Mouse (Mus musculus) heart, embryonic 10.5 days (tissue): ENCODE results near the gene Etnk1. TPM values are rescaled to one million over a fixed set of nuclear protein-coding genes. Genes with fewer than 3 reads are reported as not detected.
A peak's percentile ranks its signal among the peaks of the same experiment; 100 is the strongest.

ENCODE experiments used
- DNase-seq: peaks from one replicate; pipeline ENCODE4 v3.0.0-alpha.2; 2017; ENCODE audit warnings: low spot score
- H3K27ac ChIP-seq: fragments of 300-500 bp; sonication (generic); 2 replicates; pipeline ENCODE4 v1.5.1; 2016; ENCODE audit warnings: mild to moderate bottlenecking
- H3K27me3 ChIP-seq: fragments of 300-500 bp; sonication (generic); 2 replicates; pipeline ENCODE4 v1.6.1; 2016; ENCODE audit warnings: mild to moderate bottlenecking; ENCODE audit not compliant: poor library complexity, insufficient read depth, severe bottlenecking
- H3K36me3 ChIP-seq: fragments of 300-500 bp; sonication (generic); 2 replicates; pipeline ENCODE4 v1.6.1; 2016; ENCODE audit warnings: mild to moderate bottlenecking, moderate library complexity
- H3K4me1 ChIP-seq: fragments of 300-500 bp; sonication (generic); 2 replicates; pipeline ENCODE4 v1.6.1; 2016; ENCODE audit warnings: mild to moderate bottlenecking
- H3K4me3 ChIP-seq: fragments of 300-500 bp; sonication (generic); 2 replicates; pipeline ENCODE4 v1.5.1; 2016; ENCODE audit warnings: mild to moderate bottlenecking, moderate library complexity
- H3K9me3 ChIP-seq: fragments of 300-500 bp; sonication (generic); 2 replicates; pipeline ENCODE4 v1.6.1; 2016; ENCODE audit warnings: mild to moderate bottlenecking, moderate library complexity
- WGBS: fragments of 180-500 bp; shearing (Covaris S2); methylation state at CpG from one replicate; pipeline ENCODE4 v1.1.7; 2016; 5-methylcytosine and 5-hydroxymethylcytosine counted together
- polyA plus RNA-seq: library from polyadenylated mRNA; unstranded; fragments of >200 nt; fragmentation: Nextera tagmentation; extraction: Ambion mirVana; gene quantifications from 2 replicates; pipeline ENCODE4 v1.2.1, GENCODE M21; 2016

The Etnk1 gene
- polyA plus RNA-seq, result 16.2 and 18.1 TPM in 2 replicates

GRCm38 (mm10) chr6:143166452-143167357, at the start of gene Etnk1:
Gene Etnk1, plus strand, starts transcription at chr6:143167221.
- DNase-seq, result peak; percentile 95
- under 1% methylated on average over 73 of the region's 81 CpGs for WGBS
- Histone ChIP-seq H3K9me3 (no peaks in the 10 kb centered on the region), H3K4me3 (peak within 1 kb of the TSS; percentile 96), H3K4me1 (peaks cover 29% of the 10 kb centered on the region), H3K27ac (peak within 1 kb of the TSS; percentile 96), H3K36me3 (peaks cover 10% of the 10 kb centered on the region; the same call in 1 of the 2 replicates), H3K27me3 (no peaks in the 10 kb centered on the region)

GRCm38 (mm10) chr6:143119325-143119724, 47.7 kb upstream of the Etnk1 start:
- no peak overlapping the region for H3K27ac ChIP-seq
- no peaks in the 10 kb centered on the region for H3K36me3 ChIP-seq
- WGBS, result 86% methylated on average over 6 of the region's 6 CpGs
- peaks cover 8% of the 10 kb centered on the region; the same call in 1 of the 2 replicates for H3K4me1 ChIP-seq
- DNase-seq, result no peak
- H3K27me3 ChIP-seq, result 0 out of 2 replicates have a peak, but pooled peaks cover 5% of the 10 kb centered on the region
- no peak overlapping the region for H3K4me3 ChIP-seq
- H3K9me3 ChIP-seq, result no peaks in the 10 kb centered on the region

GRCm38 (mm10) chr6:143125721-143126120, 41.3 kb upstream of the Etnk1 start:
- H3K9me3 ChIP-seq, result no peaks in the 10 kb centered on the region
- no peaks in the 10 kb centered on the region for H3K4me1 ChIP-seq
- H3K27ac ChIP-seq, result no peak overlapping the region
- no peaks in the 10 kb centered on the region for H3K27me3 ChIP-seq
- H3K4me3 ChIP-seq, result no peak overlapping the region
- DNase-seq, result no peak
- no peaks in the 10 kb centered on the region for H3K36me3 ChIP-seq

- H3K36me3 ChIP-seq, result no peaks in the 10 kb centered on the region
- WGBS, result 90% methylated on average over 7 of the region's 7 CpGs
- no peaks in the 10 kb centered on the region for H3K9me3 ChIP-seq
- DNase-seq, result no peak
- no peaks in the 10 kb centered on the region for H3K4me1 ChIP-seq
- no peak overlapping the region for H3K27ac ChIP-seq
- no peaks in the 10 kb centered on the region for H3K27me3 ChIP-seq
- no peak overlapping the region for H3K4me3 ChIP-seq
Measured at GRCm38 (mm10) chr6:143129466-143129865, 37.6 kb upstream of the Etnk1 start.

GRCm38 (mm10) chr6:143129952-143130351, 37.1 kb upstream of the Etnk1 start:
- WGBS, result 73% methylated on average over 3 of the region's 3 CpGs
- DNase-seq, result no peak
- H3K27ac ChIP-seq, result no peak overlapping the region
- H3K4me1 ChIP-seq, result no peaks in the 10 kb centered on the region
- no peaks in the 10 kb centered on the region for H3K27me3 ChIP-seq
- no peak overlapping the region for H3K4me3 ChIP-seq
- no peaks in the 10 kb centered on the region for H3K36me3 ChIP-seq
- no peaks in the 10 kb centered on the region for H3K9me3 ChIP-seq

- no peak overlapping the region for H3K27ac ChIP-seq
- no peak overlapping the region for H3K4me3 ChIP-seq
- DNase-seq, result no peak
- H3K36me3 ChIP-seq, result no peaks in the 10 kb centered on the region
- no peaks in the 10 kb centered on the region for H3K9me3 ChIP-seq
- 75% methylated on average over 4 of the region's 4 CpGs for WGBS
- H3K27me3 ChIP-seq, result no peaks in the 10 kb centered on the region
- no peaks in the 10 kb centered on the region for H3K4me1 ChIP-seq
Measured at GRCm38 (mm10) chr6:143130411-143130810, 36.6 kb upstream of the Etnk1 start.

GRCm38 (mm10) chr6:143131895-143132652, 34.9 kb upstream of the Etnk1 start:
- no peak overlapping the region for H3K4me3 ChIP-seq
- no peak overlapping the region for H3K27ac ChIP-seq
- no peak for DNase-seq
- whole genome bisulfite sequencing, result 78% methylated on average over 6 of the region's 6 CpGs
- no peaks in the 10 kb centered on the region for H3K36me3 ChIP-seq
- no peaks in the 10 kb centered on the region for H3K9me3 ChIP-seq
- peaks cover 1% of the 10 kb centered on the region; the same call in 1 of the 2 replicates for H3K4me1 ChIP-seq
- no peaks in the 10 kb centered on the region for H3K27me3 ChIP-seq

GRCm38 (mm10) chr6:143133150-143133549, 33.9 kb upstream of the Etnk1 start:
- 87% methylated on average over 2 of the region's 2 CpGs for WGBS
- Histone ChIP-seq H3K4me3 (no peak overlapping the region), H3K9me3 (no peaks in the 10 kb centered on the region), H3K27me3 (no peaks in the 10 kb centered on the region), H3K27ac (no peak overlapping the region), H3K36me3 (no peaks in the 10 kb centered on the region), H3K4me1 (peaks cover 6% of the 10 kb centered on the region; the same call in 1 of the 2 replicates)
- DNase-seq, result no peak

- 89% methylated on average over 13 of the region's 13 CpGs for WGBS
- H3K36me3 ChIP-seq, result no peaks in the 10 kb centered on the region
- H3K4me1 ChIP-seq, result peaks cover 6% of the 10 kb centered on the region; the same call in 1 of the 2 replicates
- H3K27ac ChIP-seq, result no peak overlapping the region
- no peak for DNase-seq
- no peaks in the 10 kb centered on the region for H3K27me3 ChIP-seq
- no peak overlapping the region for H3K4me3 ChIP-seq
- H3K9me3 ChIP-seq, result no peaks in the 10 kb centered on the region
Measured at GRCm38 (mm10) chr6:143135097-143135496, 31.9 kb upstream of the Etnk1 start.

GRCm38 (mm10) chr6:143136688-143137087, 30.3 kb upstream of the Etnk1 start:
- peaks cover 6% of the 10 kb centered on the region; the same call in 1 of the 2 replicates for H3K4me1 ChIP-seq
- H3K27me3 ChIP-seq, result no peaks in the 10 kb centered on the region
- H3K27ac ChIP-seq, result no peak overlapping the region
- 94% methylated on average over 7 of the region's 7 CpGs for WGBS
- no peak overlapping the region for H3K4me3 ChIP-seq
- H3K9me3 ChIP-seq, result no peaks in the 10 kb centered on the region
- no peaks in the 10 kb centered on the region for H3K36me3 ChIP-seq
- peak; percentile 55 for DNase-seq

- no peaks in the 10 kb centered on the region for H3K36me3 ChIP-seq
Measured at GRCm38 (mm10) chr6:143137341-143137740, 29.7 kb upstream of the Etnk1 start.

GRCm38 (mm10) chr6:143139417-143139816, 27.6 kb upstream of the Etnk1 start:
- Histone ChIP-seq H3K27me3 (no peaks in the 10 kb centered on the region), H3K4me1 (peaks cover 12% of the 10 kb centered on the region; the same call in 1 of the 2 replicates)

More at GRCm38 (mm10) chr6:143137341-143137740, 29.7 kb upstream of the Etnk1 start:
- Histone ChIP-seq H3K4me3 (no peak overlapping the region), H3K27ac (no peak overlapping the region), H3K9me3 (no peaks in the 10 kb centered on the region), H3K4me1 (peaks cover 6% of the 10 kb centered on the region; the same call in 1 of the 2 replicates), H3K27me3 (no peaks in the 10 kb centered on the region)
- peak; percentile 76 for DNase-seq
- WGBS, result 52% methylated on average over 5 of the region's 5 CpGs

GRCm38 (mm10) chr6:143140884-143141283, 26.1 kb upstream of the Etnk1 start:
- no peaks in the 10 kb centered on the region for H3K36me3 ChIP-seq
- no peak overlapping the region for H3K4me3 ChIP-seq
- WGBS, result 81% methylated on average over 9 of the region's 9 CpGs
- H3K9me3 ChIP-seq, result no peaks in the 10 kb centered on the region
- H3K27me3 ChIP-seq, result no peaks in the 10 kb centered on the region
- H3K4me1 ChIP-seq, result peaks cover 12% of the 10 kb centered on the region; the same call in 1 of the 2 replicates
- no peak overlapping the region for H3K27ac ChIP-seq
- DNase-seq, result no peak

More at GRCm38 (mm10) chr6:143139417-143139816, 27.6 kb upstream of the Etnk1 start:
- Histone ChIP-seq H3K9me3 (no peaks in the 10 kb centered on the region), H3K4me3 (no peak overlapping the region), H3K36me3 (no peaks in the 10 kb centered on the region), H3K27ac (no peak overlapping the region)
- WGBS, result 75% methylated on average over 2 of the region's 2 CpGs
- no peak for DNase-seq
